Mouse (Mus musculus): ENCODE results near the gene Ccdc102a. TPM values are rescaled to one million over a fixed set of nuclear protein-coding genes. Genes with fewer than 3 reads are reported as not detected.

The Ccdc102a gene
- polyA plus RNA-seq, 2 experiments: 52.9 to 60.7 TPM

DNA sequence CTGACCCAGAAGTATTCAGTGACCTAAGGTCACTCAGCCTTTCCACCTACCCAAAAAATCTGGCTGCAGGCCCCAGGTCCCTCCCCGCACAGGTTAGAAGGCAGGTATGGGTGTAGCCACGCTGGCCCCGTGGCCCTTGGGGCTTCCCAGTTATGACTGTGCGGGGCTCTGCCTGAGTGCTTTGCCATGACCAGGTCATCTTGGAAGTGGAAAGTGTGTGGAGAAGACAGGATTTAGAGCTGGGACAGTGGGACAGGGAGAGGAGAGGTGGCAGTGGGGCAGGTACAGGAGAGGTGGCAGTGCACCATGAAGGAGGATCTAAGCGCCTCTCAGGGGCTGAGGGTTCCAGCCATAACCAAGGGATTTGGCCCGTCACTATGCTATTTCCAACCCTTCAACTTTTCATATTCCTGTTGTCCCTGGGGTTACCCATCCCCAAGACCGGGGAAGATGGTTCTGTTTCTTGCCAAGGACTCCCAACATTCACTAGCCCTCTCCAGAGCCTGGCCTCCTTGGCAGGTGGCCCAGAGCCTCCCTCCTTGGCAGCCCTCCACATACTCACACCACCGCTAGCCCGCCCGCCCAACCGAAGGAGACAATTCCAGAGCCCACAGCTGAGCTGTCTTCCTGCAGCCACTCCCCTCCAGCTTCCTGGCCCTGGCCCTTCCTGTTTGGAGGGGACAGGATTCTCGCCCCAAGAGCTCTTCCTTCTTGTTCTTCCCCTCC, 13.3 kb downstream of the Ccdc102a start:
- H3K4me1 ChIP-seq (ENCODE audit: control insufficient read depth, insufficient read depth, low read length): peaks cover 35% of the 10 kb centered on the region
- H3K9me3 ChIP-seq (ENCODE audit: control insufficient read depth, low read length): no peaks in the 10 kb centered on the region
- TF ChIP-seq POLR2A (IDR thresholded peaks at IDR 0.05; ENCODE audit: borderline replicate concordance, extremely low read depth, insufficient read depth, insufficient read length): no peak
- WGBS: 56% methylated on average over 12 of the region's 12 CpGs
- DNase-seq (ENCODE audit: low spot score) (no peak), ATAC-seq (ENCODE audit: low FRiP score, low read depth) (no peak)
- no peaks in the 10 kb centered on the region for H3K27me3 ChIP-seq (ENCODE audit: control insufficient read depth, insufficient read depth, low read length)
- no peak overlapping the region for H3K4me2 ChIP-seq (replicated peaks; ENCODE audit: low read depth, low read length, severe bottlenecking)
- H3K9ac ChIP-seq (ENCODE audit: low read depth, low read length, severe bottlenecking): no peak overlapping the region
- no peak overlapping the region for H3K4me3 ChIP-seq (replicated peaks; ENCODE audit: low read length)
- H3K36me3 ChIP-seq (ENCODE audit: control insufficient read depth, insufficient read depth, low read length): peaks cover 76% of the 10 kb centered on the region
- H3K27ac ChIP-seq (replicated peaks; ENCODE audit: low read depth, low read length): no peak overlapping the region

- Histone ChIP-seq H3K27ac (replicated peaks; ENCODE audit: low read depth, low read length) (no peak overlapping the region), H3K9me3 (ENCODE audit: control insufficient read depth, low read length) (no peaks in the 10 kb centered on the region), H3K4me3 (replicated peaks; ENCODE audit: low read length) (no peak overlapping the region), H3K9ac (ENCODE audit: low read depth, low read length, severe bottlenecking) (no peak overlapping the region), H3K27me3 (ENCODE audit: control insufficient read depth, insufficient read depth, low read length) (no peaks in the 10 kb centered on the region), H3K4me2 (replicated peaks; ENCODE audit: low read depth, low read length, severe bottlenecking) (no peak overlapping the region), H3K36me3 (ENCODE audit: control insufficient read depth, insufficient read depth, low read length) (peaks cover 68% of the 10 kb centered on the region), H3K4me1 (ENCODE audit: control insufficient read depth, insufficient read depth, low read length) (peaks cover 35% of the 10 kb centered on the region)
- WGBS: 20% methylated on average over 12 of the region's 12 CpGs
- DNase-seq (ENCODE audit: low spot score): peak; percentile 35
- TF ChIP-seq POLR2A (IDR thresholded peaks at IDR 0.05; ENCODE audit: borderline replicate concordance, extremely low read depth, insufficient read depth, insufficient read length): no peak
- ATAC-seq (ENCODE audit: low FRiP score, low read depth): peak; percentile 28; the same call in 1 of the 2 replicates
Observed at GRCm38 (mm10) chr8:94903709-94904108, 14.2 kb downstream of the Ccdc102a start.

DNA sequence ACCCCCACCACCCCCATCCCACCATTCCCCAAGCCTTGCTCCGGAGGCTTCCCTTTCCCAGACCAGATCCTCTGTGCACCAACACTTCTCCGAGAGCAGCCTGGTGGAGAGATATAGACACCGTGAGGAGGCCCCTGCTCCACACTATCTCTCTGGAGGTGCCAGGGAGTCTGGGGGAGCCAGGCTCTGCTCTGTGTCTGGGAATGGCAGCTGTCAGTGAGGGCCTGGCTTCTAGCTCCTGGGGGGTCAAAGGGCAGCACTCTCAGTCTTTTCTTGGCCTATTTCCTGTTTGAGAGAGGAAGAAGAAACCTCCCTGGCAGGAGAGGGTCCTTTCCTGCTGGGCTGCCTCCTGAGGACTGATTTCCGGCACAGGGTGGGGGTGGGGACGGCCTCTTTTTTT, 16.9 kb downstream of the Ccdc102a start:
- Histone ChIP-seq H3K4me2 (replicated peaks; ENCODE audit: low read depth, low read length, severe bottlenecking) (0 out of 2 replicates have a peak overlapping the region, but pooled peaks have one; percentile 13), H3K9me3 (ENCODE audit: control insufficient read depth, low read length) (no peaks in the 10 kb centered on the region), H3K4me3 (replicated peaks; ENCODE audit: low read length) (no peak overlapping the region), H3K36me3 (ENCODE audit: control insufficient read depth, insufficient read depth, low read length) (peaks cover 42% of the 10 kb centered on the region), H3K9ac (ENCODE audit: low read depth, low read length, severe bottlenecking) (peak overlapping the region; percentile 21; the same call in 1 of the 2 replicates), H3K4me1 (ENCODE audit: control insufficient read depth, insufficient read depth, low read length) (peaks cover 35% of the 10 kb centered on the region), H3K27ac (replicated peaks; ENCODE audit: low read depth, low read length) (no peak overlapping the region), H3K27me3 (ENCODE audit: control insufficient read depth, insufficient read depth, low read length) (no peaks in the 10 kb centered on the region)
- TF ChIP-seq POLR2A (IDR thresholded peaks at IDR 0.05; ENCODE audit: borderline replicate concordance, extremely low read depth, insufficient read depth, insufficient read length): no peak
- WGBS: 11% methylated on average over 5 of the region's 5 CpGs
- 0 out of 2 replicates have a peak, but pooled peaks have one; percentile 23 for ATAC-seq (ENCODE audit: low FRiP score, low read depth)
- DNase-seq (ENCODE audit: low spot score): no peak

GRCm38 (mm10) chr8:94900617-94901016, 17.3 kb downstream of the Ccdc102a start:
- Histone ChIP-seq H3K27ac (replicated peaks; ENCODE audit: low read depth, low read length) (no peak overlapping the region), H3K9me3 (ENCODE audit: control insufficient read depth, low read length) (no peaks in the 10 kb centered on the region), H3K4me1 (ENCODE audit: control insufficient read depth, insufficient read depth, low read length) (peaks cover 34% of the 10 kb centered on the region), H3K4me2 (replicated peaks; ENCODE audit: low read depth, low read length, severe bottlenecking) (no peak overlapping the region), H3K4me3 (replicated peaks; ENCODE audit: low read length) (no peak overlapping the region), H3K27me3 (ENCODE audit: control insufficient read depth, insufficient read depth, low read length) (no peaks in the 10 kb centered on the region), H3K36me3 (ENCODE audit: control insufficient read depth, insufficient read depth, low read length) (peaks cover 38% of the 10 kb centered on the region), H3K9ac (ENCODE audit: low read depth, low read length, severe bottlenecking) (peak overlapping the region; percentile 21; the same call in 1 of the 2 replicates)
- no peak for DNase-seq (ENCODE audit: low spot score)
- no peak for ATAC-seq (ENCODE audit: low FRiP score, low read depth)
- TF ChIP-seq POLR2A (IDR thresholded peaks at IDR 0.05; ENCODE audit: borderline replicate concordance, extremely low read depth, insufficient read depth, insufficient read length): no peak
- 11% methylated on average over 6 of the region's 6 CpGs for WGBS

- H3K9ac ChIP-seq (ENCODE audit: low read depth, low read length, severe bottlenecking): no peak overlapping the region
- no peak overlapping the region for H3K4me3 ChIP-seq (replicated peaks; ENCODE audit: low read length)
- H3K9me3 ChIP-seq (ENCODE audit: control insufficient read depth, low read length): no peaks in the 10 kb centered on the region
- H3K4me1 ChIP-seq (ENCODE audit: control insufficient read depth, insufficient read depth, low read length): peaks cover 26% of the 10 kb centered on the region
- H3K27me3 ChIP-seq (ENCODE audit: control insufficient read depth, insufficient read depth, low read length): no peaks in the 10 kb centered on the region
- H3K36me3 ChIP-seq (ENCODE audit: control insufficient read depth, insufficient read depth, low read length): peaks cover 25% of the 10 kb centered on the region
- no peak for ATAC-seq (ENCODE audit: low FRiP score, low read depth)
- H3K27ac ChIP-seq (replicated peaks; ENCODE audit: low read depth, low read length): no peak overlapping the region
- DNase-seq (ENCODE audit: low spot score): no peak
- no peak for TF ChIP-seq POLR2A (IDR thresholded peaks at IDR 0.05; ENCODE audit: borderline replicate concordance, extremely low read depth, insufficient read depth, insufficient read length)
- no peak overlapping the region; the same call in 1 of the 2 replicates for H3K4me2 ChIP-seq (replicated peaks; ENCODE audit: low read depth, low read length, severe bottlenecking)
- 12% methylated on average over 11 of the region's 11 CpGs for WGBS
Observed at GRCm38 (mm10) chr8:94899262-94899661, 18.6 kb downstream of the Ccdc102a start.

Data from limb, embryonic 14.5 days (tissue).